Mouse (Mus musculus) ES-E14 (cell line): ENCODE data around the gene F11r.

Experiments
- HCFC1 ChIP-seq: IDR thresholded peaks from 2 replicates; pipeline ENCODE4 v1.6.1; 2012; ENCODE audit warnings: low read length, inconsistent platforms, borderline replicate concordance; ENCODE audit not compliant: insufficient read depth
- MAFK ChIP-seq: IDR thresholded peaks from 2 replicates; pipeline ENCODE4 v1.6.1; 2014; ENCODE audit warnings: mild to moderate bottlenecking, low read depth, low read length, inconsistent platforms; ENCODE audit not compliant: insufficient read depth
- ZC3H11A ChIP-seq: IDR thresholded peaks from 2 replicates; pipeline ENCODE4 v1.6.1; 2012; ENCODE audit warnings: low read depth, mild to moderate bottlenecking, inconsistent platforms, low read length, borderline replicate concordance
- ZNF384 ChIP-seq: IDR thresholded peaks from 2 replicates; pipeline ENCODE4 v1.6.1; 2012; ENCODE audit warnings: low read depth, low read length, inconsistent platforms

GRCm38 (mm10) chr1:171471452-171471851, 34.1 kb downstream of the F11r start:
- TF ChIP-seq ZC3H11A (no peak), ZNF384 (no peak), MAFK (no peak), HCFC1 (no peak)
